Mouse (Mus musculus): ENCODE measurements around the gene Zp2. TPM values are rescaled to one million over a fixed set of nuclear protein-coding genes. Genes with fewer than 3 reads are reported as not detected.

Zp2 gene
- not detected for polyA plus RNA-seq (2021)

DNA sequence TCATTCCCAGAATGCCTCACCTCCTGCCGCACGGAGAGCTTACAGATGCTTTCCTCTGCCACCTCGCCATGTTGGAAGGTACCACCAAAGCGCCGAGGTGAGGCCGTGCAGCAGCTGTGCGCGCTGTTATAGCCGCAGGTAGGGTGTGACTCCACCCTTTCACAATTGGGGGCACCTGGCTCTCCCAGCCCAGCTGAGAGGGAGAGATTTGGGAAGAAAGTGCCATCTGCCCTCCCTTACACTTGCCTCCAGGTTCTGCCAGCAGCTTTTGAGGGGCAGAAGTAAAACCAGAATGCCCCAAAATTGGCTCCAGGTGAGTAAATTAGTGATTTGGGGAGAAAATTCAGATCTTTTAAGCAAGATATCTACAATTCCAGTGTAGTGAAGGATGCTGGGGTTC is at the start of gene Zp2:
Gene Zp2, minus strand, starts transcription at position 101 of the 400 bp plus-strand sequence.
- ChIA-PET CTCF (no interaction called here), POLR2A (no interaction called here)
- TF ChIP-seq CTCF (IDR thresholded peaks at IDR 0.05), result no peak
- no peak for DNase-seq (ENCODE audit: low read depth, low spot score)
- in situ Hi-C loops (cut with MboI; ENCODE audit: low pct_unique_long_range_greater_than_20kb), result no loop called here
- no peak for ATAC-seq
- H3K27me3 ChIP-seq, result peaks cover 6% of the 10 kb centered on the region

DNA sequence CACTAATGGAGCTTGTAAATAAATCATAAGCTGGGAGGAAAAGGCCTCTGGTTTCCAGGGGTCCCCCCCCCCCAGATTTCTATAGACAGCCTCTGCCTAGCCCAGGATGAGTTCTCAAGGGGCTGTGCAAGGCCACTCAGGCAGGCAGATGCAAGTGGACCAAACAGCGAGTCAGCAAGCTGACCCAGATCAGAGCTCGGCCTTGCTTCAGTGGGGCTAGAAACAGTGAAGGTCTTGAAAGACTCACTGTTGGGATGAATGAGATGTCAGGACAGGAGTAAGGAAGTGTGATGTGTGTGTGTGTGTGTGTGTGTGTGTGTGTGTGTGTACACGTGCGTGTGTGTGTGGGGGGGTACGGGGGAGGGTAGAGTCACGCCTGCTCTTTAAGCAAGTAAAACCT is 47.7 kb upstream of the Zp2 start:
- in situ Hi-C loops (cut with MboI; ENCODE audit: low pct_unique_long_range_greater_than_20kb), result no loop called here
- ChIA-PET CTCF (no interaction called here), POLR2A (no interaction called here)
- TF ChIP-seq CTCF (IDR thresholded peaks at IDR 0.05), result no peak
- ATAC-seq, result no peak
- no peaks in the 10 kb centered on the region for H3K27me3 ChIP-seq
- no peak for DNase-seq (ENCODE audit: low read depth, low spot score)

DNA sequence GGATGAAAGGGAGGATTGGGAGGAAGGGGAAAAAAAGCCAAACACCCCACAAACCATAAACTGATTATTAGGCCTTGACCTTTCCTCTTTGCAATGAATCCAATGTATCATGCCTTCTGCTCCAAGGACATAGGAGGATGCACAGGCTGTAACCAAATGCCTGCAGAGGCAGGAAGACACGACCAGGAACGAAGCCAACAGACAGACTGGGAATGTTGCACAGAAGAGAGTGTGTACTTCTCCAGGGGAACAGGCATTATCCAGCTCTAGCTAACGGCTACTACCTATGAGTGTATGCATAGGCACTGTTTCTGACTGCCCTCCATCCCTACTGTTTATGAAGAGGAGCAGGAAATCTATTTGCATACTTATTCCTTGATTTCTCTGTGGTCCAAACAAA is 47.1 kb upstream of the Zp2 start:
- ATAC-seq (no peak), DNase-seq (ENCODE audit: low read depth, low spot score) (no peak)
- ChIA-PET POLR2A (no interaction called here), CTCF (no interaction called here)
- no peak for TF ChIP-seq CTCF (IDR thresholded peaks at IDR 0.05)
- in situ Hi-C loops (cut with MboI; ENCODE audit: low pct_unique_long_range_greater_than_20kb), result no loop called here
- H3K27me3 ChIP-seq, result no peaks in the 10 kb centered on the region

DNA sequence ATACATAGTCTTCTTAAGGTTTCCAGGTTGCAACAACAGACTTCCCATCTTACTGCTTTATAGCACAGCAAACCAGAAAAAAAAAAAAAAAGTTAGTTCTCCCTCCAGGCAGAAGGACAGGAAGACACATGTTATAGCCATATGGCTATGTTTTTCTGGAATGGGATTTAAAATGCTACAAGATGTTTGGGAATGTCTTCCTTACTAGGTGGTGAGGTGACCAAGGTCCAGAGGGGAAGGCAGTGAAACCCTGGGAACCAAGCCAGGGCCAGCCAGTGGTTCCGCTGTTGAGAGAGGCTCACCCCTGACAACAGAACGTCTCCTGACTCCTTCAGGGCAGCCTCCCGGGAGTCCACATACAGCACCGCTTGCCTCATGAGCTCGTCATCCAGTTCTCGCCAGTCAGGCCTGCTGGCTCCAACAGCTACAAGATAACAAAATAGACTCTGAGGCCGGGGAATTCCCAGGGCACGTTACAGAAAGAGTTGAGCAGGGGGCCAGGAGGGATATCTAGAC is 45.1 kb upstream of the Zp2 start:
- DNase-seq (ENCODE audit: low read depth, low spot score) (no peak), ATAC-seq (no peak)
- in situ Hi-C loops (cut with MboI; ENCODE audit: low pct_unique_long_range_greater_than_20kb), result no loop called here
- CTCF ChIA-PET, result interaction anchor here (1.5 kb wide), 1 partner anchor 9 kb away, joined by 5 read pairs; no protein-coding TSS in a partner anchor
- no peak for TF ChIP-seq CTCF (IDR thresholded peaks at IDR 0.05)
- POLR2A ChIA-PET, result no interaction called here
- H3K27me3 ChIP-seq, result no peaks in the 10 kb centered on the region

DNA sequence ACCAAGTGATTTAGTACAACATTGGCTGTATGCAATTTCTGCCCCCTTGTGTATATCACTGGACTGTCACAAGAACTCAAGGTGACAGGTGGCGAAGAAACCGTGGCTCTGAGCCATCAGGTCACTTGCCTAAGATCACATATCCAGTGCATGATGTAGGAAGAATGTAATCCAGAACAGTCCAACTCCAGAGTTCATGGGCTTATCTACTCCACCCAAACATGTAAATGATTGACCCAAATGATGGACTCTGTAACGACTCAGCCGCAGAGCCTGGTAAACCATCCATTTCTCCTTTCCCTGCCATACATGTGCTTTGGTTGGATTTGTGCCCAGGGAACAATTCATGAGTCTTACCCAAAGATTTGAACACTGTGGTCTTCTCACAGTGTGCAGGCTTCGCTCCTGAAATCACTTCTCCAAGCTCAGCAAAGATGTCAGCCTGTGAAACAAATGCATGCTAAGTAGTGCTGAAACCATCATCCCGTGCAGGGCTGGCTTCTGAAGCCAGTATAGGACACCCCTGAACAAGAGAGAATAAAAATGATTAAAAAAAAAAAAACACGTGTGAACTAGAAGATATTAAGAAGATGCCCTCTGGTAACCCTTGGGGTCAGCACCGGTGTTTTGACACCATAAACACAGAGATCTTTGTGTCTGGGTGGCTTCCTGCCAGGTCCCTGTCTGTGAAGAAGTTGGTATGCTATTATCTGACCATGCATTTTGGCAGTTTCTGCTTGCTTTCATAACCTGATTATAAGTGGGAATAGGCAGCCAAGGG is 44.5 kb upstream of the Zp2 start:
- in situ Hi-C loops (cut with MboI; ENCODE audit: low pct_unique_long_range_greater_than_20kb), result no loop called here
- no peak for TF ChIP-seq CTCF (IDR thresholded peaks at IDR 0.05)
- H3K27me3 ChIP-seq, result no peaks in the 10 kb centered on the region
- peak; percentile 17 for DNase-seq (ENCODE audit: low read depth, low spot score)
- POLR2A ChIA-PET, result no interaction called here
- ATAC-seq, result no peak
- CTCF ChIA-PET, result no interaction called here

DNA sequence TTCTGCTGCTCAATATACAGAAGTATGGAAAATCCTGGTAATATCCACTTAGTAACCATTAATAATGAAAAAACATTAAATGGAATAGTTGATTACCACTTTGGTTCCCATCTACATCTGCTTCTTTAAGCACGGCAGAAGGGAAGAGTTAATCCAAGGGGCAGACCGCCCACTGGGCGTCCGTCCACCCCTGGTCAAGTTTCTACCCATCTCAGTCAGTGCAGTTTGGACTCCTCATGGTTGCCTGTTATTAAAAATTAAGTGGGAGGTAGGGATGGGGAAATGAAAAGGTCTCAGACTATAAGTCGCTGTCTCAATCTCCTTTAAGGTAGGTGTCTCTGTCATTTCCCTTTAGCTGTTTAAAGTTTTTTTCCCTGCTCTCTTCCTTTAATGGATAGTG is 43.9 kb upstream of the Zp2 start:
- CTCF ChIA-PET, result no interaction called here
- H3K27me3 ChIP-seq, result no peaks in the 10 kb centered on the region
- no peak for TF ChIP-seq CTCF (IDR thresholded peaks at IDR 0.05)
- POLR2A ChIA-PET, result no interaction called here
- DNase-seq (ENCODE audit: low read depth, low spot score) (no peak), ATAC-seq (no peak)
- in situ Hi-C loops (cut with MboI; ENCODE audit: low pct_unique_long_range_greater_than_20kb), result no loop called here

DNA sequence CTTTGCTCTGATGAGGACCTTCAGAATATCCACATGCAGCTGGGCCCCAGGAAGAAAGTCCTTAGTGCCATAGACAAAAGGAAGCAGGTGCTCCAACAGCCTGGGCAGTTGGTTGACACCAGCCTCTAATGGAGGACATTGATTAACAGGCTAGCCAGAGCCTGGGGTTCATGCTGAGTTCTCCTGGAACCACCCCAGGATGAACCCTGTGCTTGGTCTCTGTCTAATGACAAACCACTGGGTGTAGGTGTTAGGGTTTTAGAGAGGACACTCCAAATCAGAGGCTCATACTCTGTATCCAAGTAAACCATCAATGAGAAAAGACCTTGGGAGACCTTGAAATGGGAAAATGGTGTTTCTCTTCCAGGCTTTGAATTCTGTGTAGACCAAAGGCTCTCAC is 37.8 kb upstream of the Zp2 start:
- ChIA-PET CTCF (no interaction called here), POLR2A (no interaction called here)
- no peak for ATAC-seq
- no peak for TF ChIP-seq CTCF (IDR thresholded peaks at IDR 0.05)
- H3K27me3 ChIP-seq, result no peaks in the 10 kb centered on the region
- DNase-seq (ENCODE audit: low read depth, low spot score), result no peak
- in situ Hi-C loops (cut with MboI; ENCODE audit: low pct_unique_long_range_greater_than_20kb), result no loop called here

DNA sequence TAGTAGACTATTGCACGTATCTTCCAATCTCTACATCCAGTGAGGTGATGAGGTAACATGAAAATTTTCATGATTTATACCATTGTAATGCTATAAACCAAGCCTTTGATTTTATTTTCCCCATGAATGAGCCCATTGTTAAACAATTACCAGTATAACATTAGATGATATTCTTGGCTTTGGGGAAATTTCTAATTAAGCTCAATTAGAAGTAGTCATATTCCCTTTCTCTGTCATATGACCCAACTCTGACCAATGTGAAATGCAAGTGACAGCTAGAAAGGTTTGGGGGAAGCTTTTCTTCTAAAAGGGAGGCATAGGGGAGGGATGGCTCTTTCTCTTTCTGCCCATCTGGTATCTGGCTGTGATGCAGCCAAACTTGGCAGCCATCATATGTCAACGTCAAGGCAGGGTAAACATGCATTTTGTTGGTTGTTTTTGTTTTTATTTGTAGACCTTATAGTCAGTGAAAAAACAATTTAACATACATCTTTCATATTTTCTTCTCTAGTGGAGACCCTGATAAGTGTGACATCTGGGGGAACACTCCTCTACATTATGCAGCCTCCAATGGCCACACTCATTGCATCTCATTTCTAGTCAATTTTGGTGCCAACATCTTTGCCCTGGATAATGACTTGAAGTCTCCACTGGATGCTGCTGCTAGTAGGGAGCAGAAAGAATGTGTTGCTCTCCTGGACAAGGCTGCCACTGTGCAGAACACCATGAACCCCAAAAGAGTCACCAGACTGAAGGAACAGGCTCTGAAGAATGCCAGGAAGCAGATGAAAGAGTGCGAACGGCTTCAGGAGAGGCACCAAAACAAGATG is 36.5 kb upstream of the Zp2 start:
- ChIA-PET CTCF (no interaction called here), POLR2A (no interaction called here)
- DNase-seq (ENCODE audit: low read depth, low spot score), result no peak
- TF ChIP-seq CTCF (IDR thresholded peaks at IDR 0.05), result no peak
- no peak for ATAC-seq
- no peaks in the 10 kb centered on the region for H3K27me3 ChIP-seq
- in situ Hi-C loops (cut with MboI; ENCODE audit: low pct_unique_long_range_greater_than_20kb), result no loop called here

DNA sequence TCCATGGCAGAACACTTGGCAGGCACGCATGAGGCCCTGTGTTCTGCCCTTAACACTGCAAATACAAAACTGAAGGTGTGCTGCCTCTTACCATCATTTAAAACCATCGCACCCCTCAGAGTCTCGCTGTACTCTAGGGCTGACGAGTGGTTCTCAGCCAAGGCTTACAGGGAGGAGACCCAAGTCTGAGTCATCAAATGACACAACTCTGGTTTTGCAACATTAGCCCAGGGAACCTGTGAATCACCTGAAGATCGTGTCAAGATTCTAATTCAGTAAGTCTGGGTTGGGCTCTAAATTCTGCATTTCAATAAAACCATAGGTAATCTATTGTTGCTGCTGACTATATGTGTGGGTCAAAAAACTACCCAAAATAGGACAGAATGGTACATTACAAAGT is 35.5 kb upstream of the Zp2 start:
- H3K27me3 ChIP-seq, result no peaks in the 10 kb centered on the region
- POLR2A ChIA-PET, result no interaction called here
- DNase-seq (ENCODE audit: low read depth, low spot score) (no peak), ATAC-seq (no peak)
- no peak for TF ChIP-seq CTCF (IDR thresholded peaks at IDR 0.05)
- CTCF ChIA-PET, result no interaction called here
- in situ Hi-C loops (cut with MboI; ENCODE audit: low pct_unique_long_range_greater_than_20kb), result no loop called here

DNA sequence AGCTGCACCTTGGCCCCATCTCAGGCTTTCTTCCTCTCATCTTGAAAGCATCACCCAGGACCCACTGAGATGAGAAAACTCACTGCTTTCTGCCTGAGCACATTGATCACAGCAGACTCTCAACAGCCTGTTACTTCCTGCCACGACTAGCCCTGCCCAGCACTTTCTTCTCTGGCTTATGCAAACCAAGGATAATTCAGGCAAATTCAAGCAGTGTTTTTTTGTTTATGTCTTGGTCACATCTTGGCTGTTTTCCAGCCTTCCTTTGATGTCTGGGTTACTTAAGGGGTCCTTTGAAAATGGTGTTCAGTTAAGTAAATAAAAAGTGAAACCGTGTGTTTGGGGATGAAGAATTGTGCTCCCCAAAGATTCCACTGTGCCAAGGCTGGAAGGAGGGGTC is 33.8 kb upstream of the Zp2 start:
- ChIA-PET CTCF (no interaction called here), POLR2A (no interaction called here)
- no peak for TF ChIP-seq CTCF (IDR thresholded peaks at IDR 0.05)
- H3K27me3 ChIP-seq, result no peaks in the 10 kb centered on the region
- in situ Hi-C loops (cut with MboI; ENCODE audit: low pct_unique_long_range_greater_than_20kb), result no loop called here
- no peak for DNase-seq (ENCODE audit: low read depth, low spot score)
- ATAC-seq, result no peak

DNA sequence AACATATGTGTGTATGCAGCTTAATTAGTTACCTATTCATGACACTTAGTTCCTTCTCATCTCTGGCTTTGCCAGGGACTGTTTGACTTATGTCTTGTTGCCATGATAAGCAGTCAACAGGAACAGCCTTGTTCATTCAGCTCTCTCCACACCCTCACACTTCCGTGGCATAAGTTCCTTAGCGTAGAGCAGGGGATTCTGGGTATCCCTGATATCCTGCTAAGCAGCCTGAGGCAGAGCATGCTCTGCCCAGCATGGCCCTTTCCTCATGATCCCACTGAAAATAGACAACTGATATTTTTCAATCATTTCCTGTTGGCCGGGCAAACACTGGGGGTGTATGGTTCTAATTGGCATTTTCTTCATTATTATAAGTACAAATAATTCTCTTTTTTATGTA is 32.5 kb upstream of the Zp2 start:
- H3K27me3 ChIP-seq, result no peaks in the 10 kb centered on the region
- TF ChIP-seq CTCF (IDR thresholded peaks at IDR 0.05), result no peak
- ChIA-PET CTCF (no interaction called here), POLR2A (no interaction called here)
- no peak for DNase-seq (ENCODE audit: low read depth, low spot score)
- in situ Hi-C loops (cut with MboI; ENCODE audit: low pct_unique_long_range_greater_than_20kb), result no loop called here
- ATAC-seq, result no peak
